Mouse (Mus musculus): ENCODE results near the gene Carmil1.

- no peak for TF ChIP-seq GATA1 (IDR thresholded peaks at IDR 0.05; ENCODE audit: borderline replicate concordance, low read length)
- no peak for TF ChIP-seq FLI1 (IDR thresholded peaks at IDR 0.05; ENCODE audit: low read length)
Observed at GRCm38 (mm10) chr13:24187026-24187425, 93.6 kb downstream of the Carmil1 start.
